Mouse (Mus musculus) large intestine, adult 2 months (tissue): ENCODE results near the gene Fam124a. TPM values are rescaled to one million over a fixed set of nuclear protein-coding genes. Genes with fewer than 3 reads are reported as not detected.
"Not testable (repeated sequence)": the region's sequence is repeated elsewhere in the genome, so short reads cannot be mapped to it uniquely, and the experiment has no call there.

Experiments used
- DNase-seq: peaks from one replicate; pipeline ENCODE4 v3.0.0-alpha.2; 2012; ENCODE audit warnings: low read depth, low spot score
- WGBS: fragments of 180-500 bp; shearing (Covaris S2); methylation state at CpG from one replicate; pipeline ENCODE4 v1.1.7; 2018; 5-methylcytosine and 5-hydroxymethylcytosine counted together
- polyA plus RNA-seq: library from polyadenylated mRNA; depleted of rRNA; stranded (reverse); fragments of >200 nt; gene quantifications from 2 replicates; pipeline ENCODE4 v1.2.3, GENCODE M21; 2012

The Fam124a gene
- polyA plus RNA-seq, 1 experiment: 4.0 TPM

DNA sequence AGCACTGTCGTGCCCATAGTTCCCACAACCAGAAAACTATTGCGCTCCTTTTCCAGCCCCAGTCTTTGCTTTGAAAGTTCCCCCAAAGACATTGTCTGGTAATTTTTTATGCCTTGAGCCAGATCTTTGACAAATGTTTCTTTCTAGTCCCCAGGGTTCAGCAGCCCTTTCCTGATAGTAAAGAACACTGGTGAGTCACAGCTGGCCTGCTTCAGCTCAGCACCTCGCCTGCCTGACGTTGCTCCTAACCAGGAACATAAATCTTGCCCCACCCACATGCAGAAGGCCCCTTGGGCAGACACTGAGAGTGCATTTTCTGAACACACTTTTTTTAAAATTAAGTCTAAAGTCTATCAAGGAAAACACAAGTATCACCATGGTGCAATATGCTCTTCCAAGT, 14.8 kb downstream of the Fam124a start:
- WGBS: 18% methylated on average over 4 of the region's 4 CpGs
- DNase-seq: no peak

- WGBS: 10% methylated on average over 2 of the region's 3 CpGs
- no peak for DNase-seq
Measured at GRCm38 (mm10) chr14:62573454-62573853, 17.9 kb downstream of the Fam124a start.

DNA sequence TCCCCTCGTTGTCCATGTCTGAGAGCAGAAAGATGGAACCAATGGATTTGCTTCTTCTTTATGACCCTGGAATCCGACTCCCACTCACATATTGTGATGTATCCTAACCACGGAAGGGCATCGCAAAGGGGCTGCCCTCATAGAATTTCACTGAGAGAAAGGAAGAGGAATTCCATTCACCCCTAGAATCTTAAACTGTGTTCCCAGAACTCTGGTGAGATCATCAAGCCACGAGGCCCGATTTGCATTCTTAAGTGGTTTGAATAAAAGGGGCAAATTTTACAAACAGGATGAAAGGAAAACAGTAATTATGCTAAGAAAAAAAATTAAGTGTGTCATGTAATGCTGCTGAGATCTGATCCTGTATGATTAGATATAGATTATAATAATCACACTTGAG, 19.4 kb downstream of the Fam124a start:
- no peak for DNase-seq
- WGBS: 71% methylated on average over 6 of the region's 6 CpGs

GRCm38 (mm10) chr14:62575862-62576261, 20.3 kb downstream of the Fam124a start:
- DNase-seq: no peak
- WGBS: 91% methylated on average over 8 of the region's 8 CpGs

GRCm38 (mm10) chr14:62580945-62581344, 25.4 kb downstream of the Fam124a start:
- WGBS: 94% methylated on average over 3 of the region's 3 CpGs
- DNase-seq: no peak

DNA sequence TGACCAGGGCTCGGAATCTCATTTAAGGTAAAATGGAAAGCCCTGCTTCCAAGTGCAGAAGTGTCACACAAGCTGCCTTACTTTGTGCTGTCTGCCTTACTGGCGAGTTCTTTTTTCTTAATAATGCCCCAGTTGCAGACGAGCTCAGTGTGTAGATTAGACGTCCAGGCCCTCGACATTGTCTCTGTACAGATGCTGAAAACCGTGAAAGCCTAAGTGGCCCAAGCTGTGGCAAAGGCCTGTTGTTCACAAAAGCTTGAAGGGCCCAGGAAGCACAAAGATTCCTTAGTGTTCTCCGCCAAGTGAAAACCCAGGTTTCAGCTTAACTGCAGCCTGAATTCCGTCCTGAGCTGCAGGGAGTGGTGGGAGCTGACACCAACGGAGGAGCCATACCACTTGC, 26.2 kb downstream of the Fam124a start:
- DNase-seq: no peak
- WGBS: 93% methylated on average over 9 of the region's 9 CpGs

GRCm38 (mm10) chr14:62584637-62585036, 29.1 kb downstream of the Fam124a start:
- DNase-seq: no peak

- 74% methylated on average over 3 of the region's 3 CpGs for WGBS
- DNase-seq: no peak
Measured at GRCm38 (mm10) chr14:62585338-62585737, 29.8 kb downstream of the Fam124a start.

- DNase-seq: no peak
- WGBS: 77% methylated on average over 6 of the region's 6 CpGs
Measured at GRCm38 (mm10) chr14:62600109-62600522, 44.6 kb downstream of the Fam124a start.

GRCm38 (mm10) chr14:62602271-62602670, 46.7 kb downstream of the Fam124a start:
- 68% methylated on average over 1 of the region's 1 CpGs for WGBS
- no peak for DNase-seq

GRCm38 (mm10) chr14:62602869-62603268, 47.3 kb downstream of the Fam124a start:
- DNase-seq: no peak
- 94% methylated on average over 1 of the region's 1 CpGs for WGBS

- 26% methylated on average over 8 of the region's 8 CpGs for WGBS
- no peak for DNase-seq
Measured at GRCm38 (mm10) chr14:62607791-62608196, 52.3 kb downstream of the Fam124a start.

DNA sequence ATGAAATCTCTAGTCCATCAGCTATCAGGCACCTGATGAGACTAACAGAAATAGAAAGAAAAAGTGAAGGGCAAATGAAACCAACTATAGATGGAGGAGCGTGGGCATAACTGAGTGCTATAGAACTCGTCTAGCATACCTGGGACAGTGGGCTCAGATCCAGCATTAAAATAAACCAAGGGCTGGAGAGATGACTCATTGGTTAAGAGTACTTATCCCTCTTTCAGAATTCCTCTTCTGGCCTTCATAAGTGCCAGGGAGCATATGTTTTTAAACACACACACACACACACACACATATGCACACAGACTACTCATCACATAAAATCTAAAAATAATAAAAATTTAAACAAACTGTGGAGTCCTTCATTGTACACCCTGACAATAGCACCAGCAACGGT, 54.4 kb downstream of the Fam124a start:
- no peak for DNase-seq
- WGBS: 51% methylated on average over 3 of the region's 3 CpGs

DNA sequence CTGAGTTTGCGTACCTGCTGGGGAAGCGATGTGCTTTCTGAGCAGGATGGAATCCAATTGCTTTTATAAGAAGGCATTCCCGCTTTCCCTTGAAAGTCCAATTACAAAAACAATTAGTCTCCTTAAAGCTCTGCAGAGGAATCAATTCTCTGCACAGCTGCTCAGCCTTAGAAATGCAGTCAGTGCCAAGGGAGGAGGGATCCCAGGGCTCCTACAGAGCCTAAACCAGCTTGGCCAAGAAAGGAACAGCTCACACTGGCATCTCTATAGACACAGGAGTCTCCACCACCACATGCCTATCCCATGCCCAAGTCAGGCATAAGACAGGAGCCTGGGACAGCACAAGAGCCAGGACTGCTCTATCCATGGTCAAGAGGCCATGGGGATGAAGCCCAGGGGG, 66.9 kb downstream of the Fam124a start:
- no peak for DNase-seq
- WGBS: 93% methylated on average over 3 of the region's 3 CpGs

DNA sequence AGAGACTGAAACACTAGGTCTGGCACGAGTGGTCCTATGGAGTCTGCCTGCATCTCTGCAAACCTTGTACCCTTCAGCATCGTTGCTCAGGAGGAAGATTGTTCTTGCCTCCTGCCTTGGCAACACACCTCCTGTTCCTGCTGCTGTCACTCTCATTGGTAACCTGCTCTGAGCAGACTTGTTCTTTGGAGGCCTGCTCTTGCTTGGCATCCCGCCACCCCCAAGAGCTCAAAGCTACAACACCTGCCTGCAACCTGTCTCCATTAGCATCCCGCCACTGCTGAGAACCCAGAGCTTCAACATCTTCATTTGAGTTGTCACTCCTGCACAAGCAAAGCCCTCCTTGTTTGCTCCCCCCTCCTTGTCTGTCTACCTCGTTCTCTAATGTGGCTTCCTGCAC, 72.4 kb downstream of the Fam124a start:
- no peak for DNase-seq
- WGBS: 86% methylated on average over 5 of the region's 5 CpGs

DNA sequence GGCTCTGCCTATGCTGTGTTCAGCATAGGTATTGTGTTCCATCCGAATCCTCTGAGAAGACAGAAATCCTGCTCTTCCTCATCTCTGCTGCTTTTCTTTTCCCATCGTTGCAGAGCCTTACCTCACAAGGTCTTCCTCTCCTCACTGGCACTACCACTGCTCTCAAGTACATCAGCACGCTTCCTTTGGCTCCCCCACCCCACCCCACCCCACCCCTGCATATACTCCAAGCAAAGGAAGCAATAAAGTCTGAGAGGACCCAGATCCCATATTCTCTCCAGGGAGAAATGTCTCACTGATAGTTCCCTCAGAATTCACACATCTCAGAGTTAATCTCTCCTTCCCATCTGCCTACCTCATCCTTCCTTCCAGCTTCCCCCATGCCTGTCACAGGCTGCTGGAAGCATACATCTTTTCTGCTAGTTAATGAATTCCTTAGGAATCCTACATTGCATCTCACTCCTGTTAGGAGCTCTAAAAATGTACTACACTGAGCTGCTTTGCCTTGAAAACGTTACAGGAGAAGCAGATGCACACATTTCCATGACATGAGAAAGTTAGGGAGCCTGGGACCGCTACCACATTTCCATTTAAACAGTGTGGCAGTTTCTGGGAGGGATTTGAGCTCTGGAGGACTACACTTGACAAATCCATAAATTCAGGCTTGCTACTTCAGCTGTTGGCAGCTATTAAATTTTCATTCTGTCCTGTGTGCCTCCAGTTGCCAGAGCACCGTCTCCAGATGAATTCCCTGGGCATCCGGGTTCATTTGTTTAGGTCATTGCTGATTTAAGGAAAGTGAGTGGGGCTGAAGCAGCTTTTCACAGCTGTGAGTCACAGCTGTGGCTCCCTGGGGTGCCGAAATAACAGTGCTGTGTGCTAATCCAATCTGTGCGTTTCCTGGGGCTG, 82.2 kb downstream of the Fam124a start:
- DNase-seq: no peak
- WGBS: 27% methylated on average over 9 of the region's 9 CpGs

DNA sequence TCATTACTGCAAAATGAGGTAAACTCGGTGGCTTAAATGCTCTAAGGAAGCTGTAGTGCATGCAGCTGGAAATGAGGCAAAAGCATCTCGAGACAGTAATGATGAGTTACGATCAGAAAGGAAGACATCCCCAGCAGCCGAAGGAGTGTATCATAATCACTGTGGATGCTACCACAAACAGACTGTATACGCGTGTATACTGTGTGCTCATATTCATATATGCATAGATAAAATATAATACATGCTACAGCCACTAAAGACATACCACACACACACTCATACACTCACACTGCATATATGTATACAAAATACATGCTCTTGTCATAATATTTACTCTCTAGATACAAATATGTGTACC, 82.8 kb downstream of the Fam124a start:
- 60% methylated on average over 6 of the region's 6 CpGs for WGBS
- no peak for DNase-seq

- 45% methylated on average over 6 of the region's 6 CpGs for WGBS
- DNase-seq: no peak
Measured at GRCm38 (mm10) chr14:62639111-62639510, 83.6 kb downstream of the Fam124a start.

DNA sequence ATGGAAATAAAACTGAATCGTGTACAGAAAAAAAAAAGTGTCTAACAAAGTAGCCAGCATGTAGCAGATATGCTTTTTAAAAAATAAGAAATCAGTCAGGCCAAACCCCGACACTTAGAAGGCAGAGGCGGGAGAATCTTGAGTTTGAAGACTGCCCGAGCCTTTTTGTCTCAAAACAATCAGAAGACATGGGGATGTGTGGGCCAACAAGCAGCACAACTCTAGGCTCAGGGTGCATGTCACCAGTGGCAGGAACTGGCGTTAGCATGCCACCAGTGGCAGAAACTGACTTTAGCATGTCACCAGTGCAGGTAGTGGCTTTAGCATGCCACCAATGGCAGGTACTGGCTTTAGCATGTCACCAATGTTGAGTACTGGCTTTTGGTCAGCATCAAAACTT, 84.0 kb downstream of the Fam124a start:
- WGBS: 82% methylated on average over 5 of the region's 5 CpGs
- no peak for DNase-seq

- WGBS: 70% methylated on average over 4 of the region's 4 CpGs
- no peak for DNase-seq
Measured at GRCm38 (mm10) chr14:62640396-62640795, 84.9 kb downstream of the Fam124a start.

DNA sequence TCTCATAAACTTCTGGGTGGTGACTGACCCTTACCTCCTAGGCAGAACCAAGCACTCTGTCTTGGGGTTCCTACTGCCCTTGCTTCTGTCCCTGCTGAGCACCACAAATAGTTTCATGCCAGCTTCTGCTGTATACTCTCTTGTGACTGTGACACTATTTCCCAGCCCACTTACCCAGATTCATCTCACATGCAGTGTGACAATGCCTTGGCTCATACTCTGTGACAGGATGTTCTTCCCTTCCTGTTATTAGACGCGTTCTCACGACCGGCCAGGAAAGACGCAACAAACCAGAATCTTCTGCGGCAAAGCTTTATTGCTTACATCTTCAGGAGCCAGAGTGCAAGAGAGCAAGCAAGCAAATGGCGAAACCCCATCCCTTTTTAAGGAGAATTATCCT, 86.8 kb downstream of the Fam124a start:
- 70% methylated on average over 6 of the region's 7 CpGs for WGBS
- not testable (repeated sequence) for DNase-seq

- no peak for DNase-seq
- 81% methylated on average over 6 of the region's 6 CpGs for WGBS
Measured at GRCm38 (mm10) chr14:62648405-62648804, 92.9 kb downstream of the Fam124a start.
